Mouse (Mus musculus) frontal cortex, postnatal 36 days (tissue): ENCODE data around the gene Gatad2b.
A peak's percentile ranks its signal among the peaks of the same experiment; 100 is the strongest.

Source experiments
- DNase-seq, 2 experiments: peaks; one replicate each; pipeline ENCODE4 v3.0.0; 2022; ENCODE audit warnings: low spot score in 2 of 2

The Gatad2b gene

DNA sequence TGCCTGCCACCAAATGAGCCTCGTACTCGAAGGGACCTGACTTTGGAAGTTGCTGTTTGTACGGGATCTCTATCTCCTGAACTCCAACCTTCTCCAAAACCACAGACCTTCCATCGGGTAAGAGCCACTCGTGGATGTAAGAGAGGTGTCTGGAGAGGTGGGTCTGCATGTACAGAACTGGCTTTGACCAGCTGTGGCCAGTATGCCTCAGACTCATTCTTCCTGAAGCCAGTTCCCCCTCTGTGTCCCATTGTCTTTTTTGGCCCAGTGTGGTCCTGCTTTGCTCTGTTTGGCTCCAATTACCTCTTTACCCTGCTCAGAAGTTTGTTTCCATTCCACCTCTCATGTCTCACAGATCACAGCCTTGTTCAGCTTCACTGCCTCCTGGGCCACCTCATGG is 85.5 kb downstream of the Gatad2b start:
- no peak for DNase-seq

GRCm38 (mm10) chr3:90381727-90382126 is 88.7 kb downstream of the Gatad2b start:
- no peak for DNase-seq

- DNase-seq = no peak
Observed at GRCm38 (mm10) chr3:90383690-90384089, 90.7 kb downstream of the Gatad2b start.

DNA sequence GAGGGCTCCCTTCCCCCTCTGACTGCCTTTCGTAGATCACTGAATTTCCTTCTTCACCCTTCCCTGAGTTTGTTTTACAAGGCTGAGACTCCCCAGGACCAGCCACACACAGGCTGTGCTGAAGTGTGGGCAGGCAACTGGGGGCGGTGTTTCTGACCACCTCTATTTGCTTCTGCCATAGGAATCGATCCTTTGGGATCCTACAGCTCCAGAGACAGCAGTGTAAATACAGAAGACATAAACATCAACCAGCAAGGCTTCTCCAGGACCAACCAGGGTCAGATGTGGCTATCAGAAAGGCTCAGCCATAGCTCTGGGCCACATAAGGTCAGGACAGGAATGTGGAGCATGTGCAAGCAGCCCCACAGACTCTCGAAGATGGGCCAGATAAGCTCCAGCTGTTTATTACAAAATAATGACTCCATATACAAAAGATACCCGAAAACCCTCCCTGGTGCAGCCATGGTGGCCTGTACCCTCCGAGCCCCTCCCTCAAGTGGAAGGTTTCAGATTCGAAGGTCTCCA is 91.9 kb downstream of the Gatad2b start:
- DNase-seq = no peak

DNA sequence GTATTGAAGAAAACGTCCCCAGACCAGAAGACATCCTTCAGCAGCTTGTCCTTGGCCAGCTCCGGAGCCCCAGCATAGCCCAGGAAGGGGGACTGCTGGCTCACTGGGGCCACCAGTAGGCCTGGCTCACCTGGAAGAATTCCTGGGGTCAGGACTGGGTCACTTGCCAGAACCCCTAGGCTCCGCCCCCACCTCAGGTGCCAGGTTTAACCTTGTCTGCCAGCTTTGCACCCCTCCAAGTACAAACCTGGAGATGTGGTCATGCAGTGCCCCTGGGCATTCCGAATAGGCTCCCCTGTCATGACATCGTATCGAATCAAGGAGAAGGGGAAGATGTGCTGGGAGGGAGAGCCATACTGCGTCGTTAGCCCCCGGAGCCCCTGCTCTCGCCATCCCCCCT is 93.8 kb downstream of the Gatad2b start:
- no peak for DNase-seq

- peak in 1 of 2 experiments; percentile 30 for DNase-seq
Observed at GRCm38 (mm10) chr3:90387483-90387882, 94.5 kb downstream of the Gatad2b start.

DNA sequence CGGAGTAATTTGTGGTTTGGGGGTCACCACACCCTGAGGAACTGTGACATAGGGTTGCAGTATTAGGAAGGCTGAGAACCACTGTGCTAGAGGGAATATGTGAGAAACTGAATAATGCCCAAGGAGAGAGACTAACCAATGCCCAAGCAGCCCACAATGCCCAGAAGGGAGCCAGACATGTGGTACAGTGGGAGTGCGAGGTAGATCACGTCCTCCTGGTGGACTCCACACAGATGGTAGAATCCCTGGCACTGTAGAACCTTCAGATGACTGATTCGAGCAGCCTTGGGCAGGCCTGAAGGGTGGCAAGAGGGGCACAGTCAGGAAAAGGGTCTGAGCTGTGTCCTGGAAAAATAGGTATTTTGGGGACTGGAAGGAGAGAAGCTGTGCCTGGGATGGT is 95.2 kb downstream of the Gatad2b start:
- DNase-seq = no peak

DNA sequence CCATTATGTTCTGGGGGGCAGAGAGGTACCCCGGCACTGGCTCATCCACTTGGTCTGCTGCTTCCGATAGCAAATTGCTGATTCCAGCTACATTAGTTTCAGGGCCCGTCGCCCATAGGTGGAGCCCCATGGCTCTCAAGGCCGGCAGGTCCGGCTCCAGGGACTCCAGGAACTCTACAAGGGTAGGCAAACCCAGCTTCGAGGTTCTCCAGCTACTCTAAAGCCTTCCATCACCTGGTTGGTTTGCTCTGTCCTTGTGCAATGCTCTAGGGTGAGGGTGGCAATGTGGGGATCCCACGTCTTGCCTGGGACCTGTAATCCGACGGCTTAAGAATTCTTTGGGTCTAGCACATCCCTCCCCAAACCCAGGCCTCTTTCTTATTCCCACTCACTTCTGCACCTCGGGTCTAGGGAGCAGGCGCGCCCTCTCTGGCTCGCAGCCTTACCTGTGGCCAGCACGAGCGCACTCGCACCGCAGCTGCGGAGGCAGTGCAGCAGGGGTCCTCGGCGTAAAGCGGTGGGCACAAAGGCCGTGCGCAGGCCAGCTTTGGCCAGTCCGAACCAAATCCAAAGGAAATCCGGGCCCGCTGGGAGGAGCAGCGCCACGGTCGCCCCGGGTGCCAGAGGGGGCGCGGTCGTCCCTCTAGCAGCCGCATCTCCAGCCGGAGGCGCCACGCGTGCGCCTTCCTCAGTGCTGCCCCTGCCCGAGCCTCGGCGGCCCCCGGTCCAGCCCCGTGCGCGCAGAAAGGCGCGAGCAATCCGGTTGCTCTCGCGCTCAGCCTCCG is 95.9 kb downstream of the Gatad2b start:
- no peak for DNase-seq

DNA sequence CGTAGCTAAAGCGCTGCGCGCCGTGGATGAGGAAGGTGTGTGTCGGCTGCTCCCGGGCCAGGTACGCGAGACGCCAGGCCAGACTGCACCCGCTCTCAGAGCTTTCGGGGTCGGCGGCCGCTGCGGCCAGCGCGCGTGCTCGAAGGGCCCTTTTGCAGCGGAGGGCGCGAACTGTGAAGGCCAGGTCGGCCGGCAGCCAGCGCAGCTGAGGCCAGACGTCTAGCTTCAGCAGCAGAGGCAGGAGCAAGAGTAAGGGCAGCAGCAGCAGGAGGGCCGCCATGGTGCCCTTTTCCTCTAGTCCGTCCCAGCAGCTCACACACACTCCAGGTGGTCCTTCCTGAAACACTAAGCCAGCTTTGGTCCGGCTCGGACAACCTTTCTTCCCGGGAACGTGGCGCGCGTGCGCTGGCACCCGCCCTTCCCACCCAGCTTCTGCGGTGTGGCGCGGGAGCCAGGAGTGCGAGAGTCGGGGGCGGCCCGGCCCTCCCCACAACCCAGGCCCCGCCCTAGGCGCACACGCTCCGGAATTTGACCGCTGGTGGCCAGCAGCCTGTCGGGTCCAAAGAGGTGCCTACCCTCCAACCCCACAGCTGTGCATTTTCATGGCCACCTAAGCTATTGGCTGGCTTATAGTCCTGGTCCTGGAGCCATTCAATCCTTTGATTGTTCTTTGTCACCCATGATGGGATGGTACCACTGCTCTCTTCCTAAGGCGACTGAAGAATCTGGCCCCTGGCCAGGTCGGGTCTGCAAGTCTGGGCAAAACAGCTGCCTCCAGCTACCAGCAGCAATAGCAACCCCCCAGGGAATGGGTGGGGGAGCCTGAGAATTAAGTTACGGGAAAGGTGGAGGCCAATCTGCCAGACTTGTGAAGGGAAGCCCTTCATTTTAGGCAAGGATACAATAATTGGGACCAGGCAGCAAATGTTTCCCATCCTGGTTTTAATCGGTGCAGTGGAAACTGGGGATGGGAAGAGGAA is 96.8 kb downstream of the Gatad2b start, which contains the start of gene Slc27a3:
Gene Slc27a3, minus strand, starts transcription at position 428 of the 980 bp plus-strand sequence.
- no peak for DNase-seq

- no peak for DNase-seq
Observed at GRCm38 (mm10) chr3:90391004-90391403, 98.0 kb downstream of the Gatad2b start.

DNA sequence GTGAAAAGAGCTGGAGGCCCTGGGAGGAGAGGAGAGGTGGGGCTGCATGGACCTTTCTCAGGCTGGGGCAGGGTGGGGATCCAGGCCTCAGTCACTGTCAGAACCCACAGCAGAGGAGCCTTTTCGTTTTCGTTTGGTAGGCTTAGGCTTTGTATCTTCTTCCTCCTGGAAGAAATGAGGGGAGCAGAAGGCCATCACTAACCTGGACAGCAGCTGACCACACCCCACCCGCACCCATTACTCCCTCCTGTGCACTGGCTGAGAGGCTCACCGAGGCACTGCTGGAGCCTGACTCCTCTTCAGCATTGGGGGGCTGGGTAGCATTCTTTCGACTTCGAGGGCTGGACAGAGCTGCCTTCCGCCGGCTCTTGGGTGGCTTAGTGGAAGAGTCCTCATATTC is 99.0 kb downstream of the Gatad2b start:
- no peak for DNase-seq

GRCm38 (mm10) chr3:90392661-90393060 is 99.7 kb downstream of the Gatad2b start:
- no peak for DNase-seq

- DNase-seq = no peak
Observed at GRCm38 (mm10) chr3:90395629-90396028, 102.7 kb downstream of the Gatad2b start.

GRCm38 (mm10) chr3:90400993-90401392 is 108.0 kb downstream of the Gatad2b start:
- DNase-seq = no peak

GRCm38 (mm10) chr3:90404121-90404520 is 111.1 kb downstream of the Gatad2b start:
- no peak for DNase-seq

DNA sequence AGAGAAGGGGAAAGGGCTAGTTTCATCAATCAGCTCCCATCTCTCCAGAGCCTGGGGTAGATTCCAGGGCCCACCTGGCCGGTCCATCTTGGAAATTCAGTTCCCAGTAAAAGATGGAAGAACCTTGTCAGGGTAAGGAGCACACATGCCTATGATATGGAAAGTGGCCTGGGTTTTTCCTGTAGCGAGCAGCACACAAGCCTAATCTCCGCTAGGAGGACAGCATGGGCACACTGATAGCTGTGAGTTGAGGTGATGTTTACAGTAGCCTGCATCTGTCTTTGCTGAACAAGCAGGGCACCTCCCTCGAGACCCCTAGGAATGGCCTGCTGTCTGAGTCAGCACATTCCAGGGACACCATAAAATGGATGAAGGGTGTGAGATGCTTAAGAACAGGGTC is 111.6 kb downstream of the Gatad2b start:
- DNase-seq = no peak

DNA sequence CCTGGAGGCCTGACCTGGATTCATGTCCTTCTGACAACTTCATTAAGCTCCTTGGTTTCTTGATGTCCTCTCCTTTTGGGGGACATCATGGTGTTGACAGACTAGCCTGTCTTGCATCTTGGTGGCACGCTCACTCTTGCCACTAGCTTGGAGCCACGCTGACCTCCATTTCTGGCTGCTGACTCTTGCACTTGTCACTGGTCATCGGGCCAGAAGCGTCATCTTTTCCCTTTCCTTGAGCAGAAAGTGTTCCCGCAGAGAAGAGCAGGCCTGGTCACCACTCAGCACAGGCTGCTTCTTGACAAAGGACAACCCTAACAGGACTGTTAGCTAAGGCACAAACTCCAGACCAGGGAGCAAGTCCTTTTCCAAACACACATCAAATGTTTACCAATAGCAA is 113.4 kb downstream of the Gatad2b start:
- DNase-seq = no peak

DNA sequence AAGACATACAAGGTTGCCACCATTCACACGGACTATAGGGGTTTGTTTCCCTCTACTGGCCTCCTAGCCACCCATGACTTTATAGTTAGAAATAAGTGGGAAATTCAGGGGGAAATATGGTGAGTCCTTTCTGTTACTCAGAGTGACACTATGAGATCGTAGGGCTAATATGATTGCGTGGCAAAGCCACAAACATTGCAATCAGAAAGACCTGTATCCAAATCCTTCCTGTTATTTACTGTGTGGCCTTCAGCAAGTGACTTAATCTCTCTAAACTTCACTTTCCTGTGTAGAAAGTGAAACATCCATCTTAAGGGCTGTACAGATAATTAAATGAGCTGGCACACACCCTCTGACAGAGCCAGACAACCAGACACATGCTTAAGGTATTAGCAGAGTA is 115.7 kb downstream of the Gatad2b start:
- no peak for DNase-seq

- DNase-seq = peak; percentile 62 to 74
Observed at GRCm38 (mm10) chr3:90412312-90413010, 119.5 kb downstream of the Gatad2b start.

- DNase-seq = no peak
Observed at GRCm38 (mm10) chr3:90413011-90413396, 120.0 kb downstream of the Gatad2b start.
